Mouse (Mus musculus): ENCODE measurements around the gene Grhl3. TPM values are rescaled to one million over a fixed set of nuclear protein-coding genes. Genes with fewer than 3 reads are reported as not detected.

The Grhl3 gene
- polyA plus RNA-seq, 1 experiment from 2014 or later = 5.1 TPM

DNA sequence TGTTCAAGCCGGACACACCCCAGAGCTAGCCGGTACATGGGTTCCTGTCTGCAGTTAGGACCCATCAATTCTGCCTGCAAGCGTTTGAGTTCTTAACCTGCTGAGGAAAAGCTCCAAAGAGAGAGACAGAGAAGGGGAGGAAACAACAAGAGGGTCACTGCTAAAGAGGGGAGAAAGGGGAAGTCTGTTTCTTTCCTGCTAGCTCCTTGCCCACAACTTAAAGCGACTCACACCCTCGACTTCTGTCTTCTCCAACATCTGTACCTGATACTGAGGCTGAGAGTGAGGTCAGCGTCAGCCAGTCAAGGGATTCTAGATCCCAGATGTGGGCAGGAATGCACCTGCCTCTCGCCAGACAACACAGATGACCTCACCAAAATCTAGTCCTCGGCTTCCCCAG, 1.2 kb downstream of the Grhl3 start:
- Histone ChIP-seq H3K27me3 (ENCODE audit: control insufficient read depth, insufficient read depth, low read length) (peaks cover 12% of the 10 kb centered on the region; the same call in 1 of the 2 replicates), H3K27ac (replicated peaks in 1 of 2; ENCODE audit: control insufficient read depth in 1 of 2, insufficient read depth in 1 of 2, low read depth in 2 of 2, low read length in 2 of 2) (peak overlapping the region in 1 of 2 experiments; percentile 78; a peak in 1 of 4 replicates), H3K9ac (ENCODE audit: low read length) (peak overlapping the region; percentile 63), H3K4me3 (ENCODE audit: control insufficient read depth in 1 of 2, insufficient read depth in 1 of 2, low read depth in 1 of 2, low read length in 2 of 2) (peak overlapping the region; percentile 11 to 42), H3K9me3 (ENCODE audit: control insufficient read depth, low read length) (no peaks in the 10 kb centered on the region), H3K4me2 (ENCODE audit: low read length) (peak overlapping the region; percentile 71), H3K4me1 (ENCODE audit: control insufficient read depth in 2 of 2, insufficient read depth in 2 of 2, low read length in 2 of 2) (peaks cover 45 to 53% of the 10 kb centered on the region in 2 experiments), H3K36me3 (ENCODE audit: control insufficient read depth, insufficient read depth, low read length) (no peaks in the 10 kb centered on the region)
- WGBS = 46% methylated on average over 8 of the region's 8 CpGs
- ATAC-seq (ENCODE audit: insufficient number of reproducible peaks, insufficient read depth, low FRiP score, low read depth) = no peak

DNA sequence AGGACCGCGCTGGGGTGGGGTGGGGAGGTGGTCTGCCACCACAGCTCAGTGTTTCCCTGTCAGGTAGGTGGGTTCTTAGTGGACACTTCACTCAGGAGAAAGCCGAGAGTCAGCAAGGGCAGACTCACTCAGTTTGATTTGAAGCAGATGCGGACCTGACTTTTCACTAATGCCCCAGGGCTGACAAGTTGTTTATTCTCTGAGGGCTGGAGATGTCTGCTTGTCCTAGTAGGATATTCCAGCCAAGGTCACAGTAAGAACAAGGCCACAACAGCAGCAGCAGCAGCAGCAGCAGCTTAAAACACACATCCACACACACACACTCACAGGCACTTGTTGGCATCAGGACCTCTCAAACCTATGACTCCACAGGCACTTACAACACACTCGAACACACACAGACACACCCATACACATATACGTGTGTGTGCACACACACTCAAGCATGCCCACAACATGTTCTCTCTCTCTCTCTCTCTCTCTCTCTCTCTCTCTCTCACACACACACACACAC, 2.3 kb downstream of the Grhl3 start:
- Histone ChIP-seq H3K27ac (replicated peaks in 1 of 2; ENCODE audit: control insufficient read depth in 1 of 2, insufficient read depth in 1 of 2, low read depth in 2 of 2, low read length in 2 of 2) (peak overlapping the region; percentile 67 to 78), H3K4me1 (ENCODE audit: control insufficient read depth in 2 of 2, insufficient read depth in 2 of 2, low read length in 2 of 2) (peaks cover 56 to 64% of the 10 kb centered on the region in 2 experiments), H3K27me3 (ENCODE audit: control insufficient read depth, insufficient read depth, low read length) (peaks cover 12% of the 10 kb centered on the region; the same call in 1 of the 2 replicates), H3K9ac (ENCODE audit: low read length) (peak overlapping the region; percentile 70), H3K4me3 (ENCODE audit: control insufficient read depth in 1 of 2, insufficient read depth in 1 of 2, low read depth in 1 of 2, low read length in 2 of 2) (no peak overlapping the region), H3K9me3 (ENCODE audit: control insufficient read depth, low read length) (no peaks in the 10 kb centered on the region), H3K4me2 (ENCODE audit: low read length) (peak overlapping the region; percentile 71), H3K36me3 (ENCODE audit: control insufficient read depth, insufficient read depth, low read length) (no peaks in the 10 kb centered on the region)
- no peak for ATAC-seq (ENCODE audit: insufficient number of reproducible peaks, insufficient read depth, low FRiP score, low read depth)
- 35% methylated on average over 6 of the region's 6 CpGs for WGBS

DNA sequence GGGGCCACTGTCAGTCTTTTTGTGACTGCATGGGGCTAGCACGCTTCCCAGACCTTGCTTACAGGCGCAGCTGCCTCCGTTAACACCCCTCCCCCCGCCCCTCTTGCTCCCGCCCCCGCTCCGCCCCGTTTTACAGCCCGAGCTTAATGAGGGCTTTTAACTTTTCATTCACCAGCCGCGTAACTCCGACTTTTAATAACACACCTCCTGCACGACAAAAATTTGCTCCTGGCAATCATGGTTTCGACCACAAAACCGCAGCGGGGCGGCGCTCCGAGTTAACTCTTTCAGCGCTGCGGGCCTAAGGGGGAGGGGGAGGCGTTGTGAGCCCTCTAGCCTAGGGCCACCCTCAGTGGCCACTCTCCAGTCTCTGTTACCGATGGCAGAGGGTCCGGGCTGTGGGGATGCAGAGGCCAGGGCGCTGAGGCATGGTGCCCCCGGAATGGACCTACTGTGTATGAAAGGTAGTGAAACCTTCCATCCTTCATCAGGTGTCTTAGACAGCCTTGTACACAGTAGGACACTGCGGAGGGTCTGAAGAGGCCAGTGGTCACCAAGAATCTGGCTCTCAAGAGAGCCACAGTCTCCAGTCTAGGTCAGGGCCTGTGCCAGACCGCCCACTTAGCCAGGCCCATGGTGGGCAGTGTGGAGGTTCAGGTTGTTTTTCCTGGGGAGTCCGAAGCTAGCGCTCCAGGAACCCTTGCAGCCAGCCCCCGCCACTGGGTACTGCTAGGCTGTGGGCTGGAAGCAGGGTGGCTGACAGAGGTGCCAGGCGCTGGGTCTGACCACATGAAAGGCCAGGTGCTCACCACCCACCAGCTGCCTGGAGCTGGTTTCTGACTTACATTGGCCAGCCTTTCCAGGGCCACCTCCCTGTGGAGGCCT, 3.0 kb downstream of the Grhl3 start:
- H3K4me2 ChIP-seq (ENCODE audit: low read length) = peak overlapping the region; percentile 71
- peak overlapping the region; percentile 70 for H3K9ac ChIP-seq (ENCODE audit: low read length)
- 0 out of 2 replicates have a peak, but pooled peaks have one; percentile 3 for ATAC-seq (ENCODE audit: insufficient number of reproducible peaks, insufficient read depth, low FRiP score, low read depth)
- H3K4me3 ChIP-seq (ENCODE audit: control insufficient read depth in 1 of 2, insufficient read depth in 1 of 2, low read depth in 1 of 2, low read length in 2 of 2) = peak overlapping the region; percentile 39
- no peaks in the 10 kb centered on the region for H3K36me3 ChIP-seq (ENCODE audit: control insufficient read depth, insufficient read depth, low read length)
- H3K27ac ChIP-seq (replicated peaks in 1 of 2; ENCODE audit: control insufficient read depth in 1 of 2, insufficient read depth in 1 of 2, low read depth in 2 of 2, low read length in 2 of 2) = peak overlapping the region; percentile 67 to 78
- WGBS = 16% methylated on average over 32 of the region's 32 CpGs
- no peaks in the 10 kb centered on the region for H3K9me3 ChIP-seq (ENCODE audit: control insufficient read depth, low read length)
- H3K4me1 ChIP-seq (ENCODE audit: control insufficient read depth in 2 of 2, insufficient read depth in 2 of 2, low read length in 2 of 2) = peaks cover 61 to 69% of the 10 kb centered on the region in 2 experiments
- H3K27me3 ChIP-seq (ENCODE audit: control insufficient read depth, insufficient read depth, low read length) = peaks cover 12% of the 10 kb centered on the region; the same call in 1 of the 2 replicates

DNA sequence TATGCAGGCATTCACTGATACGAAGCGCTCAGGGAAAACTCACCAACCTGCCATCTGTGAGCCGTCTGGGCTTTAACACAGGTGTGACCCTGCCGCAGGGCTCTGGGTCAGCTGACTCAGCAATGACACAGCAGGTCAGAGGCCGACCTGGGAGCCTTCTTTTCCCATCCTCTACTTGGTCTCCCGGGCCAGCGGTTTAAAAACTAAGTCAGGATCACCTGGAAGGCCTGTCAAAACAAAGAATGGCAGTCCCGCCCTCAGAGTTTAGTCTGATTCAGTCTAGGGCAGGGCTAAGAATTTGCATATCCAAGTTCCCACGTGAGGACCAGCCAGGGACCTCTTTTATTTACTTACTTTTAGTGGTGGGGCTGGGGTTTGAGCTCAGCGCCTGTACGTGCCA, 4.2 kb downstream of the Grhl3 start:
- ATAC-seq (ENCODE audit: insufficient number of reproducible peaks, insufficient read depth, low FRiP score, low read depth) = no peak
- peaks cover 72 to 80% of the 10 kb centered on the region in 2 experiments for H3K4me1 ChIP-seq (ENCODE audit: control insufficient read depth in 2 of 2, insufficient read depth in 2 of 2, low read length in 2 of 2)
- no peaks in the 10 kb centered on the region for H3K36me3 ChIP-seq (ENCODE audit: control insufficient read depth, insufficient read depth, low read length)
- H3K4me3 ChIP-seq (ENCODE audit: control insufficient read depth in 1 of 2, insufficient read depth in 1 of 2, low read depth in 1 of 2, low read length in 2 of 2) = no peak overlapping the region
- no peaks in the 10 kb centered on the region for H3K9me3 ChIP-seq (ENCODE audit: control insufficient read depth, low read length)
- H3K27ac ChIP-seq (replicated peaks in 1 of 2; ENCODE audit: control insufficient read depth in 1 of 2, insufficient read depth in 1 of 2, low read depth in 2 of 2, low read length in 2 of 2) = 0 out of 4 replicates have a peak overlapping the region, but pooled peaks of 1 of the 2 experiments have one; percentile 78
- H3K27me3 ChIP-seq (ENCODE audit: control insufficient read depth, insufficient read depth, low read length) = no peaks in the 10 kb centered on the region; the same call in 1 of the 2 replicates
- no peak overlapping the region; the same call in 1 of the 2 replicates for H3K9ac ChIP-seq (ENCODE audit: low read length)
- peak overlapping the region; percentile 71; the same call in 1 of the 2 replicates for H3K4me2 ChIP-seq (ENCODE audit: low read length)
- WGBS = 19% methylated on average over 11 of the region's 11 CpGs

DNA sequence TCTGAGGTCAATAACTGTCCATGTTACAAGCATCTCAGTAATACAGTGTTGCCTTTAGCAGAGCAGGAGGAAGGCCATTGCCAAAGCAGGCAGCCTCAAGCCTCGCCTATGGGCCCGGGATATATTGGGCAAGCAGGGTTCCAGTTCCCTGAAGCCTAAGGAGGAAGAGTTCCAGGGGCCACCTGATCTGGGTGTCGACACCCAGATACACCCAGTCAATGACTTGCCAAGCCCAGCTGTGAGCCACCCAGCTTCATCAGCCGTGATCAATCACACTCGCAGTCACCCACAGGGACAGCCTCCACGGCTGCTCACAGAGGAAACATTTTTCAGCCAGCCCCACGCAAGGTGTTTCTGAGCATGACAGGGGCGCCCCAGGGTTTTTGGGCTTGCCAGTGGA, 5.9 kb downstream of the Grhl3 start:
- WGBS = 60% methylated on average over 8 of the region's 8 CpGs
- no peak for ATAC-seq (ENCODE audit: insufficient number of reproducible peaks, insufficient read depth, low FRiP score, low read depth)
- Histone ChIP-seq H3K9ac (ENCODE audit: low read length) (peak overlapping the region; percentile 47; the same call in 1 of the 2 replicates), H3K27ac (replicated peaks in 1 of 2; ENCODE audit: control insufficient read depth in 1 of 2, insufficient read depth in 1 of 2, low read depth in 2 of 2, low read length in 2 of 2) (peak overlapping the region; percentile 86 to 89), H3K9me3 (ENCODE audit: control insufficient read depth, low read length) (no peaks in the 10 kb centered on the region), H3K4me1 (ENCODE audit: control insufficient read depth in 2 of 2, insufficient read depth in 2 of 2, low read length in 2 of 2) (peaks cover 74 to 79% of the 10 kb centered on the region in 2 experiments), H3K4me3 (ENCODE audit: control insufficient read depth in 1 of 2, insufficient read depth in 1 of 2, low read depth in 1 of 2, low read length in 2 of 2) (no peak overlapping the region), H3K36me3 (ENCODE audit: control insufficient read depth, insufficient read depth, low read length) (no peaks in the 10 kb centered on the region), H3K4me2 (ENCODE audit: low read length) (no peak overlapping the region), H3K27me3 (ENCODE audit: control insufficient read depth, insufficient read depth, low read length) (no peaks in the 10 kb centered on the region)

DNA sequence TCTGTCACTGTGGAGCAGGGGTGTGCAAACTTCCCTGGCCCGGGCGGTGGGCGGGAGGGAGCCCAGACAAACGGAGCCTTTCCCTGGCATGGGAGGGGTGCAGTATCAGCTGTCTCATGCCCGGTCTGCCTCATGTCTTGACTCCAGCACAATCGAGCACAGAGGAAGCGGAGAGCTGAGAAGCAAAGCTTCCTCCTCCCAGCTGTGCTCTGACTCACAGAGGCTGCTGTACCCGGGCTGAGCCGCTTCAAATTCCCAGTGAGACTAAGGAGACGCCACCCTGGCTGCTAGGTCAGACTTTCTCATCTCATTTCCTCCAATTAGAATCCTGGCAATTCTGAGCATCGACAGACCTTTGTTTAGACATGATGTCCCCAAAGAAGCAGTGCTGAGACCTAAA, 6.4 kb downstream of the Grhl3 start:
- no peaks in the 10 kb centered on the region for H3K36me3 ChIP-seq (ENCODE audit: control insufficient read depth, insufficient read depth, low read length)
- H3K27me3 ChIP-seq (ENCODE audit: control insufficient read depth, insufficient read depth, low read length) = no peaks in the 10 kb centered on the region
- peak overlapping the region; percentile 47; the same call in 1 of the 2 replicates for H3K9ac ChIP-seq (ENCODE audit: low read length)
- H3K4me3 ChIP-seq (ENCODE audit: control insufficient read depth in 1 of 2, insufficient read depth in 1 of 2, low read depth in 1 of 2, low read length in 2 of 2) = no peak overlapping the region
- peaks cover 71 to 79% of the 10 kb centered on the region in 2 experiments for H3K4me1 ChIP-seq (ENCODE audit: control insufficient read depth in 2 of 2, insufficient read depth in 2 of 2, low read length in 2 of 2)
- H3K9me3 ChIP-seq (ENCODE audit: control insufficient read depth, low read length) = no peaks in the 10 kb centered on the region
- ATAC-seq (ENCODE audit: insufficient number of reproducible peaks, insufficient read depth, low FRiP score, low read depth) = no peak
- H3K4me2 ChIP-seq (ENCODE audit: low read length) = no peak overlapping the region
- WGBS = 35% methylated on average over 11 of the region's 11 CpGs
- H3K27ac ChIP-seq (replicated peaks in 1 of 2; ENCODE audit: control insufficient read depth in 1 of 2, insufficient read depth in 1 of 2, low read depth in 2 of 2, low read length in 2 of 2) = peak overlapping the region; percentile 86 to 89

DNA sequence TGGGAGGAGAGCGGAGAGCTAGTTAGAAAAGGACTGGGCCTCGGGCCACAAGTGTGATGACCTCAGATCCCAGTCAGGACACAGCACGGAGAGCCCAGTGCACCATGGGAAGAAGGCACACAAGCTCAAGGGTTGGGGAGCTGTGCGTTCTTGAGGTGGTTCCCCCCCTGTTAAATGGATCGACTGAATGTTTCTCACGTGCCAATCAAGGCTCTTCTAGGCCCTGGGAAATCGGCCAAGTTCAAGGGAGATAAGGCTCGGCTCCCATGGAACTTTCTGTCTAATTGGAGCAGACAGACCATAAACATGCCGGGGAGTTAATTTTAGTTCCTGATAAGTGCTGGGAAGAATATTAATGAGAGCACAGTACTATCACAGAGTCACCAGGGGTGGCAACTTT, 8.0 kb downstream of the Grhl3 start:
- H3K4me2 ChIP-seq (ENCODE audit: low read length) = peak overlapping the region; percentile 9; the same call in 1 of the 2 replicates
- no peaks in the 10 kb centered on the region for H3K27me3 ChIP-seq (ENCODE audit: control insufficient read depth, insufficient read depth, low read length)
- no peak overlapping the region for H3K9ac ChIP-seq (ENCODE audit: low read length)
- H3K4me1 ChIP-seq (ENCODE audit: control insufficient read depth in 2 of 2, insufficient read depth in 2 of 2, low read length in 2 of 2) = peaks cover 60 to 65% of the 10 kb centered on the region in 2 experiments
- H3K36me3 ChIP-seq (ENCODE audit: control insufficient read depth, insufficient read depth, low read length) = 0 out of 2 replicates have a peak, but pooled peaks cover 7% of the 10 kb centered on the region
- H3K4me3 ChIP-seq (ENCODE audit: control insufficient read depth in 1 of 2, insufficient read depth in 1 of 2, low read depth in 1 of 2, low read length in 2 of 2) = no peak overlapping the region
- no peaks in the 10 kb centered on the region for H3K9me3 ChIP-seq (ENCODE audit: control insufficient read depth, low read length)
- H3K27ac ChIP-seq (replicated peaks in 1 of 2; ENCODE audit: control insufficient read depth in 1 of 2, insufficient read depth in 1 of 2, low read depth in 2 of 2, low read length in 2 of 2) = peak overlapping the region; percentile 86 to 89
- peak; percentile 75 for ATAC-seq (ENCODE audit: insufficient number of reproducible peaks, insufficient read depth, low FRiP score, low read depth)
- 5% methylated on average over 9 of the region's 9 CpGs for WGBS
